Mouse (Mus musculus): ENCODE measurements around the gene Ncoa5. TPM values are rescaled to one million over a fixed set of nuclear protein-coding genes. Genes with fewer than 3 reads are reported as not detected.

Gene Ncoa5
- polyA plus RNA-seq (2012; ENCODE audit: insufficient read depth, insufficient read length, low replicate concordance, missing spikeins): not detected in 2 replicates

GRCm38 (mm10) chr2:165034131-165035057 lies at the start of gene Ncoa5:
TSS of gene Ncoa5 (minus strand) at chr2:165034867.
- under 1% methylated on average over 111 of the region's 111 CpGs for WGBS
- Histone ChIP-seq H3K4me3 (ENCODE audit: insufficient read depth, low read depth, low read length) (peak within 1 kb of the TSS; percentile 99), H3K27ac (ENCODE audit: insufficient read depth, low read depth, low read length) (peak within 1 kb of the TSS; percentile 93), H3K4me1 (ENCODE audit: control insufficient read depth, insufficient read depth, low read length) (no peaks in the 10 kb centered on the region)
- peak; percentile 84 for TF ChIP-seq POLR2A (IDR thresholded peaks at IDR 0.05; ENCODE audit: insufficient read depth, low read depth, low read length)
- no peak for TF ChIP-seq CTCF (IDR thresholded peaks at IDR 0.05; ENCODE audit: insufficient read depth, low read depth, low read length)

- WGBS: 63% methylated on average over 7 of the region's 7 CpGs
- TF ChIP-seq POLR2A (IDR thresholded peaks at IDR 0.05; ENCODE audit: insufficient read depth, low read depth, low read length) (no peak), CTCF (IDR thresholded peaks at IDR 0.05; ENCODE audit: insufficient read depth, low read depth, low read length) (no peak)
- H3K4me3 ChIP-seq (ENCODE audit: insufficient read depth, low read depth, low read length): no peak overlapping the region
- peaks cover 19% of the 10 kb centered on the region for H3K4me1 ChIP-seq (ENCODE audit: control insufficient read depth, insufficient read depth, low read length)
- H3K27ac ChIP-seq (ENCODE audit: insufficient read depth, low read depth, low read length): no peak overlapping the region
Measured at GRCm38 (mm10) chr2:165081257-165081656, 46.6 kb upstream of the Ncoa5 start.

- TF ChIP-seq POLR2A (IDR thresholded peaks at IDR 0.05; ENCODE audit: insufficient read depth, low read depth, low read length): no peak
- no peak for TF ChIP-seq CTCF (IDR thresholded peaks at IDR 0.05; ENCODE audit: insufficient read depth, low read depth, low read length)
- Histone ChIP-seq H3K27ac (ENCODE audit: insufficient read depth, low read depth, low read length) (no peak overlapping the region), H3K4me1 (ENCODE audit: control insufficient read depth, insufficient read depth, low read length) (peaks cover 24% of the 10 kb centered on the region), H3K4me3 (ENCODE audit: insufficient read depth, low read depth, low read length) (no peak overlapping the region)
- WGBS: 81% methylated on average over 9 of the region's 9 CpGs
Measured at GRCm38 (mm10) chr2:165080657-165081056, 46.0 kb upstream of the Ncoa5 start.

- no peak for TF ChIP-seq POLR2A (IDR thresholded peaks at IDR 0.05; ENCODE audit: insufficient read depth, low read depth, low read length)
- no peak for TF ChIP-seq CTCF (IDR thresholded peaks at IDR 0.05; ENCODE audit: insufficient read depth, low read depth, low read length)
- Histone ChIP-seq H3K4me1 (ENCODE audit: control insufficient read depth, insufficient read depth, low read length) (peaks cover 39% of the 10 kb centered on the region), H3K27ac (ENCODE audit: insufficient read depth, low read depth, low read length) (no peak overlapping the region), H3K4me3 (ENCODE audit: insufficient read depth, low read depth, low read length) (no peak overlapping the region)
- 43% methylated on average over 10 of the region's 10 CpGs for WGBS
Measured at GRCm38 (mm10) chr2:165078605-165079004, 43.9 kb upstream of the Ncoa5 start.

GRCm38 (mm10) chr2:165078045-165078444 lies 43.4 kb upstream of the Ncoa5 start:
- Histone ChIP-seq H3K27ac (ENCODE audit: insufficient read depth, low read depth, low read length) (no peak overlapping the region), H3K4me1 (ENCODE audit: control insufficient read depth, insufficient read depth, low read length) (peaks cover 44% of the 10 kb centered on the region), H3K4me3 (ENCODE audit: insufficient read depth, low read depth, low read length) (no peak overlapping the region)
- TF ChIP-seq CTCF (IDR thresholded peaks at IDR 0.05; ENCODE audit: insufficient read depth, low read depth, low read length) (no peak), POLR2A (IDR thresholded peaks at IDR 0.05; ENCODE audit: insufficient read depth, low read depth, low read length) (no peak)
- 68% methylated on average over 8 of the region's 8 CpGs for WGBS

- TF ChIP-seq CTCF (IDR thresholded peaks at IDR 0.05; ENCODE audit: insufficient read depth, low read depth, low read length): no peak
- no peak for TF ChIP-seq POLR2A (IDR thresholded peaks at IDR 0.05; ENCODE audit: insufficient read depth, low read depth, low read length)
- Histone ChIP-seq H3K4me1 (ENCODE audit: control insufficient read depth, insufficient read depth, low read length) (peaks cover 46% of the 10 kb centered on the region), H3K27ac (ENCODE audit: insufficient read depth, low read depth, low read length) (no peak overlapping the region), H3K4me3 (ENCODE audit: insufficient read depth, low read depth, low read length) (no peak overlapping the region)
- WGBS: 23% methylated on average over 9 of the region's 9 CpGs
Measured at GRCm38 (mm10) chr2:165077055-165077454, 42.4 kb upstream of the Ncoa5 start.

DNA sequence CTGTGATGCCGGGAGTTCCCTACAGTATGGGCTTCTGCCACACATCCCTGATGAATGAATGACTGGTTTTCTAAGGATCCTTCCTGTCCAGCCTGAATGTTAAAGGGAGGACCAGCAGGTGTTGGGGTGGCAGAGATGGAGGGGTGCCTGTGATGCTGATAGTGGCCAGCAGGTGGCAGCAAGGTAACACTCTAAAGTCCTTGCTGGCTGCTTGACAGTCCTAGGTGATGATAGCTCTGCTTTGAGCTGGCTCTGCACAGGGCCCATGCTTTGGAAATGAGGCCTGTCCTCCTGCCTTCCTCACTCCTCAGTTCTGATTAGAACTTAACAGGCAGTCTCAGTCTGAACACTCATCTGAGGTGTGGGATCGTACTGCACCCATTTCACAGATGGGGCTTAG lies 40.3 kb upstream of the Ncoa5 start:
- Histone ChIP-seq H3K27ac (ENCODE audit: insufficient read depth, low read depth, low read length) (no peak overlapping the region), H3K4me3 (ENCODE audit: insufficient read depth, low read depth, low read length) (no peak overlapping the region), H3K4me1 (ENCODE audit: control insufficient read depth, insufficient read depth, low read length) (peaks cover 53% of the 10 kb centered on the region)
- TF ChIP-seq POLR2A (IDR thresholded peaks at IDR 0.05; ENCODE audit: insufficient read depth, low read depth, low read length): no peak
- TF ChIP-seq CTCF (IDR thresholded peaks at IDR 0.05; ENCODE audit: insufficient read depth, low read depth, low read length): peak; percentile 67
- 41% methylated on average over 2 of the region's 2 CpGs for WGBS

- TF ChIP-seq POLR2A (IDR thresholded peaks at IDR 0.05; ENCODE audit: insufficient read depth, low read depth, low read length) (no peak), CTCF (IDR thresholded peaks at IDR 0.05; ENCODE audit: insufficient read depth, low read depth, low read length) (no peak)
- Histone ChIP-seq H3K4me1 (ENCODE audit: control insufficient read depth, insufficient read depth, low read length) (peaks cover 53% of the 10 kb centered on the region), H3K4me3 (ENCODE audit: insufficient read depth, low read depth, low read length) (no peak overlapping the region), H3K27ac (ENCODE audit: insufficient read depth, low read depth, low read length) (no peak overlapping the region)
- WGBS: 42% methylated on average over 11 of the region's 11 CpGs
Measured at GRCm38 (mm10) chr2:165074081-165074884, 39.6 kb upstream of the Ncoa5 start.

Data from olfactory bulb, adult 2 months (tissue).